Mouse (Mus musculus) frontal cortex, adult 2 months (tissue): ENCODE results near the gene Map3k1. TPM values are rescaled to one million over a fixed set of nuclear protein-coding genes. Genes with fewer than 3 reads are reported as not detected.

ENCODE experiments used
- DNase-seq, 2 experiments: peaks; one replicate each; pipeline ENCODE4 v3.0.0; 2022; ENCODE audit warnings: low spot score in 1 of 2; ENCODE audit errors: extremely low spot score in 1 of 2
- polyA plus RNA-seq: library from polyadenylated mRNA; depleted of rRNA; stranded (reverse); fragments of >200 nt; gene quantifications from 2 replicates; pipeline ENCODE4 v1.2.3, GENCODE M21; 2012

Gene Map3k1
- polyA plus RNA-seq, 1 experiment, result 28.7 TPM

DNA sequence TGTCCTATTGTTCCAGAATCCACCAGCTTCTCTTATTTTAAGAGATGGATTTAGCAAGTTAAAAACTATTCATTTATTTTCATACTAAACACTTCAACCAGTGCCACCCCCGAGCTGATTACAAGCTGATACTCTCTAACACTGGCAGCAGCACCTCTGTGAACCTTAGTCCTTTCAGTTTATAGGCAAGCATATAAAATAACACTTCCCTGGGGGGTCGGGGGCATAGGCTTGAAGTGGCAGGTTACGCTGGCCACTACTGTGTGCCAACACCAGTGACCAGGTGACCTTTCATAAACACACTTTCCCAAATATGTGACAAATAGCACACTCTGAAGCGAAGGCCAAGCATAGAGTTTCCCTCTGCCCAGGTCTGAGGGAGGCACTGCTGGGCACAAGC is 6.7 kb upstream of the Map3k1 start:
- DNase-seq, result no peak

- no peak for DNase-seq
Observed at GRCm38 (mm10) chr13:111815017-111815416, 6.2 kb upstream of the Map3k1 start.

DNA sequence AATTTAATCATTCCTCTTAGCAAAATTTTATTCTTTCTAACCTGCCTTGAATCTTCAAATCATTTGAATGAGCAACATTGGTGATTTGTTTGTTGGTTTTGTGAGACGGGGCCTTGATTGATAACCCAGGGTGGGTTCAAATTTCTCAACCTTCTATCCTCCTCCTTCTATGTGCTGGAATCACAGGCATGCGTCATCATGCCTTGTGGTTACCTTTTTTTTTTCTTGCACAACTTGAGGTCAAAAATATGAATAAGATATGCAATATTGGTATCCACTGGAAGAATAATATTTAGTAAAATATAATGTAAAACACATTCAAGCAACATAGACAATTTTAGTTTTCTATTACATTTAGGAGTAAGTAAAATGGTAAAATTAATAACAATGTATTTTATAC is 3.9 kb upstream of the Map3k1 start:
- DNase-seq, result no peak

GRCm38 (mm10) chr13:111810998-111811628 is 2.3 kb upstream of the Map3k1 start:
- DNase-seq, result no peak

DNA sequence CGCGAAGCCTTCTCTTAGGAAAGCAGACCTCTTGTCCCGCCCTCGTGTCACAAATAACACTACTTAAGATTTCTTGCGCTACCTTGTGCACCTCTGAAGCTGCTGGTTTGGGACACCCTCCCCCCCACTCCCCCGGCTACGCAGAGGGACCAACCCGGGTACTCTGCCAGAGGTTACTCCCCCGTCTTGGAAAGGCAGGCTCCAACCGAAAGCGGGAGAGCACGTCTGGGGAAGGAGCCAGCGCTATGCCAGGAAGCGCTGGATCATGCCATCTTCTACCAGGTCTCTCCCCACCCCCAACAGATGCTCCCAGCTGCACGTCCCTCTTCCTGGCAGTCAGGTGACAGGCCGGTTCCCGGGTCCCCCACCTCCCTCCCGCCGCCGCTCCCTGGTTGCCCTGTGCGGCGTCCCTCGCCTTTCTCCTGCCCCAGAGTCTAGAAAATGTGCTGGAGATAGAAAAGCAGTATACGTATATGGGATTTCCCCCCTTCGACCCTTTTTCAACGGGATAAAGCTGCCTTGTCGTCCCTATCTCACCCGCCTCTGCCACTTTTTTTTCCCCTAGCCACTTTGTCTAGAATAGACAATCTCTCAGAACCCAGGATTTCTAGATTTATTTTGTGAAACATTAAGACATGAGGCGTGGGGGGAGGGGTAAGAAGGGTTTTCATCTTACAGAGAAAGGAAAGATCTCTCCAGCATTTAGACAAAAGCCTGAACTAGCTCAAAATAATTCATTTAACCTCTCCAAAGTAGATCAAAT is 854 bp upstream of the Map3k1 start:
- DNase-seq, result peak in 1 of 2 experiments; percentile 50

DNA sequence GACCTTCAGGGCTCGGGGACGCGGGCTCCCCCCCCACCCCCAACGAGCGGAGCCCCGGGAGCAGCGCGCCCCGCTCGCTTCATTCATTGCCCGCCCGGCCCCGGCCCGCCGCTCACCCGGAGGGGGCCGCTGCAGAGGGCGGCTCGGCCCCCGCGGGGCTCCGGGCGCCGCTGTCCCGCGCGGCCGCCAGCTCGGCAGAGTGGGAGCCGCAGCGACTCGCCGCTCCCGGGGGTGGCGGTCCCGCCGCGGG is 481 bp downstream of the Map3k1 start:
- DNase-seq, result no peak

- no peak for DNase-seq
Observed at GRCm38 (mm10) chr13:111807596-111808386, 1.0 kb downstream of the Map3k1 start.

DNA sequence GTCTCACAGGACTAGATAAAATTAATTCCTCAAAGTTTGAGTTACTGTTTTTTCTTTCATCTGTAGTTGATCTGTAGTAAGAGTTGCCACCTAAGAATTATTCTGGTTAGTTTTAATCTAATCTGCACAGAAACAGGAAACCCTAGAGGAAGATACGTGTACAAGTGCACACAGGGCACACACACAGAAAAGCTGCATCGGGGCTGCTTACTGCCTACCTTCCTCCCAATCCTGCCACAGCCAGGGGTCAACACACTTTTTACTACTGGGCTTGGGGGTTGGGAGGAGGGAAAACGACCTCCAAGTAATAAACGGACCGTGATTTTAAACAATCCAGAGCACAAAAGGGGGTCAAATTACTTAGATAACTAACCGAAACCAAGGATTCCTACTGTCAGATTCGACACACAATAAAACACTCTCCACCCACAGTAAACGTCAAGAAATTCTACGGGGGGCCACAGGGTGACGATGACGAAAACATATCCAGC is 1.6 kb downstream of the Map3k1 start:
- no peak for DNase-seq

DNA sequence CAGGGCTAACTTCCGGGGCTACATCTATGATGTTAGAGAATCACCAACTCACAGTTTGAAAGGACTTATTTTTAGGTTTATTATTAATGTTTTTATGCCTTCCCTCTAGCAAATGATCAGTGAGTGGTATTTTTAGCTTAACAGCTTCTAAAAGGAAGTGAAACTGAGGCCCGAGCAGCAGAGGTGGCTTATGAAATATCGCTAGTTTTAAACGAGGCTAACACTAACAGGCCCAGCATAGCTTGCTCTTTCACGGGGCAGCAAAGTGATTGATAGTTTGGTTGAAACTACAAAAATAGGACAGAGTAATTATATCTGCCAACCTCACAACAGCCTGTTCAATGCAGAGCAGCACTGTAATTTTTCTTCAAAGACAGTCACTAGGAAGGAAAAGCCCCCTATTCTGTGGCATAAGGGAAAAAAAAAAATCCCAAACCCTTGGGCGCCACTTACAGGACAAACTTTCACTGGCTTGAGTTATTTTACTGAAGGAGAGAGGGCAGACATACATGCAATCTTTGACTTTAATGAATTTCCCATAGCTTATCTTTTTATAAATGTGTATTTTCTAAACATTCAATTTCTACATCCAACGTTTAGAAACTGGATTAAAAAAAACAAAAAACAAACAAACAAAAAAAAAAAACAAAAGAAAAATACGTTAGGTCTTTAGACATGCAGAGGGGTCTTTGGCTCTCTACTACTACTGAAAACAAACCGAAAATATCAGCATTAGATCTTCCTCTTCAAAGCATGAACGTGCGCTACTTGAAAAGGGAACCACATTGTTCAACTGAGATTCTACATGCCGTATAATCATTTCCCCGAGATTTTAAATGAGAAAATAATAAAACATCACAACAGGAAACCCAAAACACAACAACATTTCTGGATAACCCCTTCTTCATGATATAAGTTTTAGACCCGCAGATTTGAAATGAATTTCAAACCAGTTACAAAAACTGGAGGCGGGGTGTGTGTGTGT is 2.8 kb downstream of the Map3k1 start:
- no peak for DNase-seq

- no peak for DNase-seq
Observed at GRCm38 (mm10) chr13:111804951-111805673, 3.7 kb downstream of the Map3k1 start.

DNA sequence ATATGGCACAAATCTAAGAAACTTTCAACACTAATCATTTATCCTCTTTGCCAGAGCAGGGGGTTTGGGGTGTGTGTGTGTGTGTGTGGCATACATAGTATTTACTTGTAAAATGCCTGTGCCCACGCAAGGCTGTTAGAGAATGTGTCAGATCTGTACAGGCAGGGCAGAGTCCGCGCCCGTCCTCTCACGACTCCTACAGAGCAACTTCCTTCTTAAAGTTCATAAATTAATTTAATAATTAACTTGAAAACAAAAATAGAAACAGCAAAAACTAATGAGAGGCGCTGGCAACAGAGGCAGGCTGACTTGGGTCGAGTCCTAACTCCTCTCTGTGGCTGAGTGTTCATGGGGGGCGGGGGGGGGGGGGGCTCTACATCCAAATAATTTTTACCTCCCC is 4.6 kb downstream of the Map3k1 start:
- no peak for DNase-seq

DNA sequence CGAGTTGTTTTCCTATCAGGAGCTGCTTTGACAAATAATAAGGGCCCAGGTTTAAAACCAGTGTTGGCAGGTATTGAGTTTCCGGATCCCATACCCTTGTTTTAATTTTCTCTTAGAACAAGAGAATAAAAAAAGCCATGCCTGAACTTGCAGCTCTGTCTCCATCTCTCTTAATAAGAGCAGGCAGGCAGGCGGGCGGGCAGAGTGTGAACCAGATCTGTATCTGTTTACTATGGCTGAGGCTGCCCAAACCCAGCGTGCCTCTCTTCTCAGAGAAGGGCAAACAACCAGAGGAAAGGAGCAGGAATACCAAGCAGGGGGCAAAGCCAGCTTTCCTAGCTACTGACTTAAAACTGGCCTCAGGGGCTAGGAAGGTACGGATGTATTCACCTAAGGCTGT is 5.3 kb downstream of the Map3k1 start:
- no peak for DNase-seq

DNA sequence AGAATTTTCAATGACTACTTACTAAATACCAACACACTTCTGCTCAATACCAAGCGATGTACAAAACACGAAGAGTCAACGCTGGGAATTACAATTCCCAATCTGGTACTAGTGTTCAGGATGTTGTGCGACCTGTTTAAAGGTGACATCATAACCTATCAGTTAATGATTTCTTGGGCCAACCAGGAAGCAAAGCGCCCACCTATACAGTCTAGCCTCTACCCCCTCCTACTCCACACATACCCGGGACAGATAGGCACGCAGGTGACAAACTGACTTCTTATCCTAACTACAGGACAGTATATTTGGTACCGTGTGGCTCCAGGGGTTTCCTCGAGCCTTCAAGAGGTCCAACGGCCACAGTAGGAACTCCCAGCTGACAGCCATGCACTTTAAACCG is 5.9 kb downstream of the Map3k1 start:
- no peak for DNase-seq

GRCm38 (mm10) chr13:111802271-111802665 is 6.5 kb downstream of the Map3k1 start:
- no peak for DNase-seq

DNA sequence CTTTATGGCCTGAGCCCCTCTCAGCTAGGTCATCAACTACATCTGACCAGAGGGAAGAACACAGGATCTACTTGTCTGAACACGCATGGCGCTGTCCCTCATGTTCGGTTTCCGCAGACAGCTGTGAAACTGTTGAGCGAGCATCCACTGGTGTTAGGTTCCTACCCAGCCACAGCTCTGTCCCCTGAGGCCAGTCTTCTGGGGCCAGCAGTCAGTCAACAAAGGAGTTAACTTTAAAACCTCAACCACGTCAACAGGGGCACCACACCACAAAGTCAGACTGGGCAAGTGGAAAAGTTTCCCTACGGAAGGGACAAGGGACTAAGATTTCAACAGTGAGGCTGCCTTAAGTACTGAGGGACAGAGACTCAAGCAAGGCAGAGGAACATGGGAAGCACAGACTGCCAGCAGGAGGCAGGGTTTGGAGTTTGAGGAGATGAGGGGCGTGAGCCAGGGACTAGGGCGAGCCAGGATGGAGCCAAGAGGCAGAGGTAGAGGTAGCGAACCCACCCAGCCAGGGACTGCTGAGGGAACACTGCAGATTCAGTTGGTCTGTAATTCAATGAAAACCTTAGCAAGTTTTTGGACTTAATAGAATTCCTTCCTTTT is 7.0 kb downstream of the Map3k1 start:
- DNase-seq, result no peak

- DNase-seq, result no peak
Observed at GRCm38 (mm10) chr13:111800866-111801265, 7.9 kb downstream of the Map3k1 start.

GRCm38 (mm10) chr13:111798044-111798443 is 10.7 kb downstream of the Map3k1 start:
- no peak for DNase-seq

- DNase-seq, result no peak
Observed at GRCm38 (mm10) chr13:111797021-111797420, 11.8 kb downstream of the Map3k1 start.

- no peak for DNase-seq
Observed at GRCm38 (mm10) chr13:111796191-111796920, 12.4 kb downstream of the Map3k1 start.
